Comparison of ENCODE assay signal across 9 mouse cellular contexts in the genomic region with DNA sequence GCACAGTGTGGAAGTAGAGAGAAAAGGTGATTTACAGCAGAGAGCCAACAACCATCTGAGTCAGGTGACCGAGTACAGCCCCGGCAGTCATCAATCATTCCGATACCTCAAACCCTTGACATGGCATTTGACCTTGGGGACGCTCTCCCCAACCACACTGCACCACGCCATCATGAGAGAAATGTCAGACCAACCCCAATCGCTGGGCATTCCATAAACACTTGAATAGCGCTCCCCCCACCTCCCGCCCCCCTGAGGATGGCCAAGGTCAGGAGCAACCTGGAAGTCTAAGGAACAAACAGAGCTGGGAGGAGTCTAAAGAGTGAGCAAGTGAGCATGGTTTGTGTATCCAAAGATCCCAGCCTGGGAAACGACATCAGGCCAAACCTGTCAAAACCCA.
"Had no signal": no experiment of that assay in that cellular context is flagged by ENCODE, and none has a peak within 500 bp of the region (broad histone marks: within the 10 kb centered on the region; RNA-seq: fewer than 3 reads in every experiment).

No protein-coding gene starts in this region.

- DNase-seq: lung, adult 2 months; lung, postnatal 14 days; lung, postnatal 36 days; midbrain, embryonic 14.5 days; right cerebral cortex, adult 18-20 months; right cerebral cortex, postnatal 25 days; thymus, adult 18-20 months; thymus, postnatal 14 days; thymus, postnatal 36 days had no signal
